Mouse (Mus musculus) left cerebral cortex, adult 9 months (tissue): ENCODE measurements at regions not wholly inside any gene's neighbourhood (a gene's known extent, or its start where the extent isn't known, plus 50 kb on each side); places are given as distances from the start of the nearest gene placed in this dataset.

Experiments
- DNase-seq, 2 experiments: peaks; one replicate each; pipeline ENCODE4 v3.0.0; 2022; ENCODE audit warnings: low spot score in 2 of 2

- DNase-seq: no peak
Measured at GRCm38 (mm10) chr9:120811522-120811921, 117.5 kb upstream of the Ctnnb1 start.

- DNase-seq: no peak
Measured at GRCm38 (mm10) chr9:120812667-120813210, 116.3 kb upstream of the Ctnnb1 start.

GRCm38 (mm10) chr9:120814286-120814685 lies 114.7 kb upstream of the Ctnnb1 start:
- no peak for DNase-seq

- DNase-seq: no peak
Measured at GRCm38 (mm10) chr9:120818726-120819317, 110.2 kb upstream of the Ctnnb1 start.

GRCm38 (mm10) chr9:120820892-120821291 lies 108.1 kb upstream of the Ctnnb1 start:
- DNase-seq: no peak

- no peak for DNase-seq
Measured at GRCm38 (mm10) chr9:120823397-120823796, 105.6 kb upstream of the Ctnnb1 start.

GRCm38 (mm10) chr9:120826266-120826665 lies 102.8 kb upstream of the Ctnnb1 start:
- DNase-seq: no peak

GRCm38 (mm10) chr9:120830526-120830925 lies 98.5 kb upstream of the Ctnnb1 start:
- no peak for DNase-seq

GRCm38 (mm10) chr9:120834166-120834565 lies 94.8 kb upstream of the Ctnnb1 start:
- DNase-seq: no peak

GRCm38 (mm10) chr9:120835621-120836020 lies 93.4 kb upstream of the Ctnnb1 start:
- DNase-seq: no peak

GRCm38 (mm10) chr9:120837431-120838150 lies 91.4 kb upstream of the Ctnnb1 start:
- no peak for DNase-seq

- DNase-seq: no peak
Measured at GRCm38 (mm10) chr9:120843753-120844152, 85.3 kb upstream of the Ctnnb1 start.

- peak in 1 of 2 experiments; percentile 56 for DNase-seq
Measured at GRCm38 (mm10) chr9:120845538-120845937, 83.5 kb upstream of the Ctnnb1 start.

- DNase-seq: peak in 1 of 2 experiments; percentile 40
Measured at GRCm38 (mm10) chr9:120847649-120848048, 81.4 kb upstream of the Ctnnb1 start.

GRCm38 (mm10) chr9:120848962-120849361 lies 80.1 kb upstream of the Ctnnb1 start:
- DNase-seq: no peak

- DNase-seq: no peak
Measured at GRCm38 (mm10) chr9:120850092-120850491, 78.9 kb upstream of the Ctnnb1 start.

GRCm38 (mm10) chr9:120851914-120852313 lies 77.1 kb upstream of the Ctnnb1 start:
- no peak for DNase-seq

- no peak for DNase-seq
Measured at GRCm38 (mm10) chr9:120852572-120852971, 76.4 kb upstream of the Ctnnb1 start.

GRCm38 (mm10) chr9:120853032-120853597 lies 75.9 kb upstream of the Ctnnb1 start:
- no peak for DNase-seq

GRCm38 (mm10) chr9:120854351-120854750 lies 74.7 kb upstream of the Ctnnb1 start:
- no peak for DNase-seq

GRCm38 (mm10) chr9:120855293-120856050 lies 73.5 kb upstream of the Ctnnb1 start:
- DNase-seq: no peak
